Mouse (Mus musculus) small intestine, adult 2 months (tissue): ENCODE results near the gene Sorcs2. TPM values are rescaled to one million over a fixed set of nuclear protein-coding genes. Genes with fewer than 3 reads are reported as not detected.

Experiments used
- H3K27ac ChIP-seq: fragments of 200-500 bp; 2 replicates; pipeline ENCODE4 v1.5.1; 2012; ENCODE audit warnings: low read depth, low read length, control low read depth, inconsistent platforms; ENCODE audit not compliant: insufficient read depth
- H3K27me3 ChIP-seq: fragments of 200-500 bp; 2 replicates; pipeline ENCODE4 v1.6.1; 2012; ENCODE audit warnings: mild to moderate bottlenecking, moderate library complexity, low read length, inconsistent platforms; ENCODE audit not compliant: control insufficient read depth, insufficient read depth
- H3K36me3 ChIP-seq: fragments of 200-500 bp; 2 replicates; pipeline ENCODE4 v1.6.1; 2012; ENCODE audit warnings: mild to moderate bottlenecking, low read length, control low read depth, inconsistent platforms; ENCODE audit not compliant: control insufficient read depth, insufficient read depth
- H3K4me1 ChIP-seq: fragments of 200-500 bp; 2 replicates; pipeline ENCODE4 v1.6.1; 2012; ENCODE audit warnings: low read length, inconsistent platforms, mixed read lengths; ENCODE audit not compliant: control insufficient read depth, insufficient read depth, insufficient read length
- H3K4me3 ChIP-seq: fragments of 200-500 bp; 2 replicates; pipeline ENCODE4 v1.5.1; 2012; ENCODE audit warnings: low read depth, mild to moderate bottlenecking, control low read depth, inconsistent platforms, low read length, moderate library complexity
- CTCF ChIP-seq: fragments of 200-500 bp; IDR thresholded peaks from 2 replicates; pipeline ENCODE4 v1.5.1; 2012; ENCODE audit warnings: low read depth, mild to moderate bottlenecking, control low read depth, inconsistent platforms, low read length, moderate library complexity, mixed read lengths; ENCODE audit not compliant: insufficient replicate concordance, insufficient read length; ENCODE audit errors: extremely low read depth
- POLR2A ChIP-seq: fragments of 200-500 bp; IDR thresholded peaks from 2 replicates; pipeline ENCODE4 v1.6.1; 2012; ENCODE audit warnings: low read depth, mild to moderate bottlenecking, control low read depth, inconsistent platforms, low read length, moderate library complexity
- WGBS: fragments of 180-500 bp; shearing (Covaris S2); methylation state at CpG from one replicate; pipeline ENCODE4 v1.1.7; 2018; 5-methylcytosine and 5-hydroxymethylcytosine counted together
- polyA plus RNA-seq: library from polyadenylated mRNA; depleted of rRNA; stranded (reverse); fragments of >200 nt; gene quantifications from 2 replicates; pipeline ENCODE4 v1.2.3, GENCODE M21; 2012

Gene Sorcs2
- polyA plus RNA-seq, 1 experiment, result 5.9 TPM

DNA sequence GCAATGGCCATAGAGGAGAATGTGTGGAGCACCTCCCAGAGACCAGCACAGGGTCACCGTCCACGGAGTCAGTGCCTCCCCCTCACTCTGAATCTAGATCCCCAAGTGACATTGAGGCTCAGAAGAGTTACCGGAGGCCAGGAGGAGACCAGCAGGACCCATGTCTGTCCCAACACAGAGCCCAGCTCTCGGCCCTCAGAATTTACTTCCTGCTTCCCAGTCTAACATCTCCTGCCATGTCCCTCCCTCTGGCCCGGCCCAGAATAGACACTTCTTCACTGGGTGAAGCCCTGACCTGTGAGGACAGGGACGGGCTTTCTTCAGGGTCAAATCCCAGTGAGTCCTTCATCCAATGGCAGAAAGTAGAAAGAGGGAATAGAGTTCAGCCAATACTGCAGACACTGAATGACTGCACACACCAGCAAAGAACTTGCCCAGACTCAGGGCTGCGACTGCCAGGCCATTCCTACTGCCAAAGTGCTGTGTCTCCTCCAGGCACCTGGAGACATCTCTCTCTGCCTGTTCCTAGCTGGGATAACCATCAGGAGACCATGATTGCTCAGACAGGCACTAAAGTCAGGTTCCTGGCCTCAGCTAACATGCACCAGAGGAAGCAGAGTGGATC lies 29.3 kb downstream of the Sorcs2 start:
- no peaks in the 10 kb centered on the region for H3K36me3 ChIP-seq
- H3K27me3 ChIP-seq, result no peaks in the 10 kb centered on the region
- H3K27ac ChIP-seq, result peak overlapping the region; percentile 32; the same call in 1 of the 2 replicates
- no peak overlapping the region for H3K4me3 ChIP-seq
- TF ChIP-seq CTCF, result no peak
- no peak for TF ChIP-seq POLR2A
- WGBS, result 50% methylated on average over 7 of the region's 7 CpGs
- H3K4me1 ChIP-seq, result peaks cover 56% of the 10 kb centered on the region

DNA sequence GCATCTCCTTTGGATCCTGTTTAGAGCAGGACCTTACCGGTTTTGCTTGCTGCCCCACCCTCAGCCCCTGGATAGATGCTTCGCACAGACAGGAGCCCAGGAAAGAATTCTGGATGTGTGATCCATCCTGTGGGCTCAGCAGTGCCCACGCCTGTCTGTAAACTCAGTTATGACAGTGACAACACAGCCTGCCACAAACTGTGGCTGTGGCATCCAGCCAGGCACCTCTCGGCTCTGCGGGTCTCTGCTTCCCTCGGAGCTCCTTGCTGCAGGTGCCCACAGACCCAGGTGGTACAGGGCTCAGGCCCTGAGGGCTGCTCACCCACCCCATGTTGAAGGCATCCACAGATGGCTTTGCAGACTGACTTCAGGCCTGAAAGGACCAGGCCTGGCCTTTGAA lies 30.0 kb downstream of the Sorcs2 start:
- Histone ChIP-seq H3K27ac (no peak overlapping the region), H3K4me3 (no peak overlapping the region), H3K36me3 (no peaks in the 10 kb centered on the region), H3K27me3 (no peaks in the 10 kb centered on the region; the same call in 1 of the 2 replicates), H3K4me1 (peaks cover 49% of the 10 kb centered on the region)
- WGBS, result 62% methylated on average over 6 of the region's 6 CpGs
- no peak for TF ChIP-seq CTCF
- no peak for TF ChIP-seq POLR2A

DNA sequence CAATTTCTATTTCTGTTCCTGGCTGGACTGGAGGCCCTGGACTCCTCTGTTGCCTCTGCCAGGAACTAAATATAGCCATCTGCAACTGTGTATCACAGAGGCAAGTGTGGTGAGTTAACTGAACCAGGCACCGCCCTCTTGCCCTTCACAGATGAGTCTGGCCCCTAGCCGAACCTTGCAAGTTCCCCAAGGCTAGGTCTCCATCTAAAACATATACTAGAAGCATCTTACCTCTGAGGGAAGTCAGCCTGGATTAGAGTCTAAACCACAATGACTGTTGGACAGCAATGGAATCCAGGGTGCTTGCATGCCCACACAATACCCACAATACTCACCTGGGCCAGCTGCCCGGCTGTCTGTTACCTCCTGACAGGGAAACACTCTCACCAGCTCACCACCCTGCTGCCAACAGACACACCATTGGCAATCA lies 30.7 kb downstream of the Sorcs2 start:
- Histone ChIP-seq H3K27ac (peak overlapping the region; percentile 17; the same call in 1 of the 2 replicates), H3K4me3 (no peak overlapping the region), H3K4me1 (peaks cover 45% of the 10 kb centered on the region), H3K36me3 (no peaks in the 10 kb centered on the region), H3K27me3 (no peaks in the 10 kb centered on the region; the same call in 1 of the 2 replicates)
- TF ChIP-seq CTCF (no peak), POLR2A (no peak)
- 21% methylated on average over 3 of the region's 3 CpGs for WGBS

GRCm38 (mm10) chr5:36361749-36362148 lies 36.2 kb downstream of the Sorcs2 start:
- Histone ChIP-seq H3K4me3 (no peak overlapping the region), H3K36me3 (no peaks in the 10 kb centered on the region), H3K4me1 (peaks cover 12% of the 10 kb centered on the region; the same call in 1 of the 2 replicates), H3K27ac (no peak overlapping the region), H3K27me3 (no peaks in the 10 kb centered on the region; the same call in 1 of the 2 replicates)
- TF ChIP-seq POLR2A (no peak), CTCF (no peak)
- 59% methylated on average over 7 of the region's 7 CpGs for WGBS

DNA sequence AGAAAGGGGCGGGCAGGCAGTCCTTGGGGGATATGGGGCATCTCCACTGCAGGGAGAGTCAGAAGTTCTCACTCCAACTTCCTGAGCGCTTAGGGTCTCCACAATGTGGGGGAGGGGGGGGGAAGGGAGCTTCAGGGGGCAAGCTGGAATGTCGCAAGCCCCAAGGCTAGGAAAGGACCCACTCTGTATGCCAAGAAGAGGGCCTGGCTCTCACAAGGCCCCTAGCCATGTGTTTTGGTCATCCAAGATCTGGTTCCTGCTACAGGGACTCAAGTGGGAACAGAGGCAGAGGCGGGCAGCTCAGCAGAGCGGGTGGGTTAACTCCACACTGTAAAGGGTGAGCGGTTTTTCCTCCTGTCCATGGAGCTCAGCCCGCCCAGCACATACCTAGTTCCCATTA lies 37.6 kb downstream of the Sorcs2 start:
- 92% methylated on average over 7 of the region's 7 CpGs for WGBS
- Histone ChIP-seq H3K27ac (no peak overlapping the region), H3K27me3 (no peaks in the 10 kb centered on the region; the same call in 1 of the 2 replicates), H3K36me3 (no peaks in the 10 kb centered on the region), H3K4me1 (peaks cover 7% of the 10 kb centered on the region; the same call in 1 of the 2 replicates), H3K4me3 (no peak overlapping the region)
- TF ChIP-seq POLR2A (no peak), CTCF (no peak)

GRCm38 (mm10) chr5:36359535-36360243 lies 38.2 kb downstream of the Sorcs2 start:
- no peaks in the 10 kb centered on the region; the same call in 1 of the 2 replicates for H3K27me3 ChIP-seq
- H3K36me3 ChIP-seq, result no peaks in the 10 kb centered on the region
- TF ChIP-seq POLR2A (no peak), CTCF (no peak)
- H3K27ac ChIP-seq, result no peak overlapping the region
- peaks cover 7% of the 10 kb centered on the region; the same call in 1 of the 2 replicates for H3K4me1 ChIP-seq
- 75% methylated on average over 5 of the region's 5 CpGs for WGBS
- H3K4me3 ChIP-seq, result no peak overlapping the region

- WGBS, result 77% methylated on average over 4 of the region's 4 CpGs
- Histone ChIP-seq H3K36me3 (no peaks in the 10 kb centered on the region), H3K4me3 (no peak overlapping the region), H3K27ac (no peak overlapping the region), H3K4me1 (peaks cover 15% of the 10 kb centered on the region; the same call in 1 of the 2 replicates), H3K27me3 (no peaks in the 10 kb centered on the region)
- TF ChIP-seq POLR2A (no peak), CTCF (no peak)
These were observed 39.8 kb downstream of the Sorcs2 start for GRCm38 (mm10) chr5:36358161-36358560.
